ENCODE assay signal across 8 mouse cellular contexts in genomic region chr5:44100544-44101230, GRCm38 (mm10). TPM values are rescaled to one million over a fixed set of nuclear protein-coding genes. Genes with fewer than 3 reads are reported as not detected.
DNase-seq lines count a peak whose midpoint lies in the region; TF ChIP-seq lines count a peak whose summit lies in the region.

No protein-coding gene starts in this region.

- TF ChIP-seq CTCF in small intestine, adult 2 months (IDR thresholded peaks at IDR 0.05; ENCODE audit: extremely low read depth, insufficient read length, insufficient replicate concordance, low read depth, low read length) = no peak

- H3K4me3 ChIP-seq in embryonic facial prominence, embryonic 10.5 days = peak overlapping the region; percentile 81
- peak overlapping the region; percentile 81 for H3K4me3 ChIP-seq in small intestine, adult 2 months (ENCODE audit: low read depth, low read length)

- peaks cover 17% of the 10 kb centered on the region for H3K27me3 ChIP-seq in embryonic facial prominence, embryonic 10.5 days (replicated peaks; ENCODE audit: low read depth, poor library complexity, severe bottlenecking)
- H3K27me3 ChIP-seq in small intestine, adult 2 months (ENCODE audit: control insufficient read depth, insufficient read depth, low read length) = no peaks in the 10 kb centered on the region

- H3K9me3 ChIP-seq in embryonic facial prominence, embryonic 10.5 days = 0 out of 2 replicates have a peak, but pooled peaks cover 5% of the 10 kb centered on the region

- peaks cover 26% of the 10 kb centered on the region for H3K36me3 ChIP-seq in embryonic facial prominence, embryonic 10.5 days (replicated peaks)
- no peaks in the 10 kb centered on the region for H3K36me3 ChIP-seq in small intestine, adult 2 months (ENCODE audit: control insufficient read depth, insufficient read depth, low read length)

- TF ChIP-seq POLR2A in small intestine, adult 2 months (IDR thresholded peaks at IDR 0.05; ENCODE audit: low read depth, low read length) = no peak; the same call in 1 of the 2 replicates

- peak; percentile 18 to 64 for DNase-seq in adrenal gland, adult (ENCODE audit: inconsistent age in 2 of 2, low spot score in 1 of 2)
- DNase-seq in adrenal gland, adult 8-10 months = no peak
- peak; percentile 51 for DNase-seq in adrenal gland, postnatal 10 days
- DNase-seq in embryonic facial prominence, embryonic 10.5 days (ENCODE audit: low spot score) = peak; percentile 87
- DNase-seq in heart, postnatal 4 days = peak; percentile 51
- peak; percentile 18 to 21 for DNase-seq in layer of hippocampus, postnatal 25 days (ENCODE audit: extremely low spot score in 1 of 2, low spot score in 1 of 2)
- DNase-seq in lung, postnatal 4 days = peak; percentile 65

- H3K27ac ChIP-seq in embryonic facial prominence, embryonic 10.5 days (replicated peaks) = peak overlapping the region; percentile 93
- peak overlapping the region; percentile 63 for H3K27ac ChIP-seq in small intestine, adult 2 months (ENCODE audit: insufficient read depth, low read depth, low read length)

- H3K4me1 ChIP-seq in embryonic facial prominence, embryonic 10.5 days = peaks cover 32% of the 10 kb centered on the region
- peaks cover 21% of the 10 kb centered on the region for H3K4me1 ChIP-seq in small intestine, adult 2 months (ENCODE audit: control insufficient read depth, insufficient read depth, insufficient read length, low read length)

- under 1% methylated on average over 43 of the region's 43 CpGs for WGBS in embryonic facial prominence, embryonic 10.5 days
- under 1% methylated on average over 43 of the region's 43 CpGs for WGBS in small intestine, adult 2 months

RNA-seq across cellular contexts. Expression of gene Prom1, which starts 1.1 kb away (rescaled TPM):
- total RNA-seq in adrenal gland, adult 8-10 months (2022) = 1 to 10 TPM; 2.1 to 5.4 (median 3.9) TPM
- total RNA-seq in adrenal gland, postnatal 10 days (2021) = 10 to 100 TPM; 16.4 to 19.4 TPM
- 102 and 110 TPM in 2 replicates for polyA plus RNA-seq in embryonic facial prominence, embryonic 10.5 days (2016; fragmentation: Nextera tagmentation; extraction: Ambion mirVana)
- total RNA-seq in heart, postnatal 4 days (2021) = 1 to 10 TPM; 3.8 to 4.3 TPM
- total RNA-seq in layer of hippocampus, postnatal 25 days (2021) = 10 to 100 TPM; 22.3 to 27.0 TPM
- polyA plus RNA-seq in small intestine, adult 2 months (2012; rRNA removed) = 3.1 and 5.9 TPM in 2 replicates
